Mouse (Mus musculus) intestine, postnatal 0 days (tissue): ENCODE results near the gene Adat3. TPM values are rescaled to one million over a fixed set of nuclear protein-coding genes. Genes with fewer than 3 reads are reported as not detected.

Experiments
- ATAC-seq: fragments of 200-750 bp; cut with Nextera tagmentation; 2 replicates; pipeline ENCODE4 v1.8.0; 2017; ENCODE audit warnings: mild to moderate bottlenecking, moderate TSS enrichment, moderate library complexity
- H3K27ac ChIP-seq: fragments of 300-500 bp; sonication (generic); 2 replicates; pipeline ENCODE4 v1.5.1; 2014; ENCODE audit warnings: mild to moderate bottlenecking, low read depth, low read length, moderate library complexity
- H3K27me3 ChIP-seq: fragments of 300-500 bp; sonication (generic); replicated peaks from 2 replicates; pipeline ENCODE4 v1.6.1; 2014; ENCODE audit warnings: low read length, mixed read lengths; ENCODE audit not compliant: control insufficient read depth, insufficient read depth
- H3K36me3 ChIP-seq: fragments of 300-500 bp; sonication (generic); 2 replicates; pipeline ENCODE4 v1.6.1; 2014; ENCODE audit warnings: mild to moderate bottlenecking, moderate library complexity; ENCODE audit not compliant: control insufficient read depth, insufficient read depth
- H3K4me1 ChIP-seq: fragments of 300-500 bp; sonication (generic); replicated peaks from 2 replicates; pipeline ENCODE4 v1.6.1; 2014; ENCODE audit warnings: antibody characterized with exemption, low read length, mixed read lengths; ENCODE audit not compliant: control insufficient read depth, insufficient read depth
- H3K4me2 ChIP-seq: fragments of 300-500 bp; sonication (generic); replicated peaks from 2 replicates; pipeline ENCODE4 v1.6.1; 2014; ENCODE audit warnings: low read depth, mild to moderate bottlenecking, moderate library complexity
- H3K4me3 ChIP-seq: fragments of 300-500 bp; sonication (generic); 2 replicates; pipeline ENCODE4 v1.5.1; 2014; ENCODE audit warnings: low read depth, low read length
- H3K9ac ChIP-seq: fragments of 300-500 bp; sonication (generic); 2 replicates; pipeline ENCODE4 v1.6.1; 2014; ENCODE audit warnings: mild to moderate bottlenecking, low read depth, low read length
- H3K9me3 ChIP-seq: fragments of 300-500 bp; sonication (generic); 2 replicates; pipeline ENCODE4 v1.6.1; 2016; ENCODE audit warnings: mixed run types; ENCODE audit not compliant: control insufficient read depth
- CTCF ChIP-seq: sonication (generic); IDR thresholded peaks from 2 replicates; pipeline ENCODE4 v1.5.1; 2016; ENCODE audit warnings: low read depth, mild to moderate bottlenecking, control low read depth, antibody characterized with exemption, moderate library complexity
- WGBS: fragments of 180-500 bp; shearing (Covaris S2); extraction: QIAGEN DNeasy Blood & Tissue Kit; methylation state at CpG from one replicate; pipeline ENCODE4 v1.1.7; 2014; 5-methylcytosine and 5-hydroxymethylcytosine counted together
- polyA plus RNA-seq: library from polyadenylated mRNA; unstranded; fragments of >200 nt; fragmentation: Nextera tagmentation; extraction: Ambion mirVana; gene quantifications from 2 replicates; pipeline ENCODE4 v1.2.1, GENCODE M21; 2015

The Adat3 gene
- polyA plus RNA-seq, 1 experiment from 2014 or later: 5.4 TPM

DNA sequence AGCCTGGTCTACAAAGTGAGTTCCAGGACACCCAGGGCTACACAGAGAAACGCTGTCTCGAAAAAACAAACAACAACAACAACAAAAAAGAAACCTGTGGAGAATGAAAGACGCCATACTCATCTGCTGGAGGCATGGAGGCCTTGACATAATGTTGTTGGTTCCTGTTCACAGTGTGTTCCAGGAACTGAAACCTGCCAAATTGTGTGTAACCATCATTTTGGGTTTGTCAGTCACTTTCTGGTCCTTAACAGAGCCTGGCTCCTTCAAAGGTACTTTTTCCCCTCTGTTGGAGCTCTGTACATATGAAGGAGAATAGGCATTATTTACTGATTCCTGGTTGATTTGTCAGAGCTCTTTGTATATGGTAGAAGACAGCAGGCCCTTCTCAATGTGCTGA lies 9.2 kb downstream of the Adat3 start:
- H3K9ac ChIP-seq: no peak overlapping the region
- no peak for ATAC-seq
- no peaks in the 10 kb centered on the region for H3K9me3 ChIP-seq
- H3K27ac ChIP-seq: no peak overlapping the region
- 93% methylated on average over 3 of the region's 3 CpGs for WGBS
- peaks cover 63% of the 10 kb centered on the region for H3K36me3 ChIP-seq
- no peaks in the 10 kb centered on the region for H3K27me3 ChIP-seq
- no peak overlapping the region for H3K4me3 ChIP-seq
- no peak overlapping the region for H3K4me2 ChIP-seq
- H3K4me1 ChIP-seq: no peaks in the 10 kb centered on the region
- no peak for TF ChIP-seq CTCF

DNA sequence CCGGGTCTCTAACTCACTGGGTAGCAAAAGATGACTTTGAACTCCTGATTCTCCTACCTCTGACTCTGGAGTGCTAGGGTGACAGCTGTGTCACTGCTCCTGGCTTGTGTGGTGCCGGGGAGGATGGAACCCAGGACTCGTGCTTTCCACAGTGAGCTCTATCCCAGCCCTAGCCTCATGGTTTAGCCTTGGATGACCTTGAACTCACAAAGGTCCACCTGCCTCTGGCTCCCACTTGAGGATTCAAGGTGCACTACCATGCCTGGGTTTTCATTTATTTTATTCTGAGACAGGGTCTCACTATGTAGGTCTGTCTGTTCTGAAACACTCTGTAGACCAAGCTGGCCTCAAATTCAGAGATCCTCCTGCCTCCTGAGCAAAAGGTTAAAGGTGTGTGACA lies 11.1 kb downstream of the Adat3 start:
- peaks cover 44% of the 10 kb centered on the region for H3K36me3 ChIP-seq
- no peak overlapping the region for H3K9ac ChIP-seq
- H3K27me3 ChIP-seq: no peaks in the 10 kb centered on the region
- H3K4me3 ChIP-seq: no peak overlapping the region
- TF ChIP-seq CTCF: no peak
- 82% methylated on average over 3 of the region's 3 CpGs for WGBS
- no peak overlapping the region for H3K27ac ChIP-seq
- H3K4me1 ChIP-seq: no peaks in the 10 kb centered on the region
- H3K4me2 ChIP-seq: no peak overlapping the region
- H3K9me3 ChIP-seq: no peaks in the 10 kb centered on the region
- no peak for ATAC-seq

- Histone ChIP-seq H3K4me3 (no peak overlapping the region), H3K4me2 (no peak overlapping the region), H3K4me1 (no peaks in the 10 kb centered on the region), H3K9me3 (no peaks in the 10 kb centered on the region), H3K36me3 (peaks cover 43% of the 10 kb centered on the region), H3K9ac (no peak overlapping the region), H3K27me3 (no peaks in the 10 kb centered on the region), H3K27ac (no peak overlapping the region)
- WGBS: 87% methylated on average over 6 of the region's 6 CpGs
- no peak for TF ChIP-seq CTCF
- ATAC-seq: no peak
These were observed 11.7 kb downstream of the Adat3 start for GRCm38 (mm10) chr10:80614351-80614750.

DNA sequence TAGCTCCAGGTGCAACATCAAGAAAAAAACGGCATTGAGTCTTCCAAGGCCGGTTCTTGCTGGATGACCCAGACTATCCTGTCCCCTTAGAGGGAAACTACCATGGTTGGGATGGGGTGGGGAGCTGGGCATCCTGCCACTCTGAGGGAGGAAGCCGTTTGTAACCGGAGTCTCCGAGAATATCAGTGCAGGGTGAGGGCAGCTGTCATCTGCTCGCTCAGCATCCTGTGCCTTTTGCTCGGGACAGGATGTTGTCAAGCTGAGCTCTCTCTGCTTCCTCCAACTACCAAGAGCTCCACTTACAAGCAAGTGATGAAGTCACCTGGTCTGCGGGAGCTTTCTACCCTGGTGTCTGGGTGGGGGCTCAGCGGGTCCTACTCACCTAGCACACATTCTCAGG lies 15.5 kb downstream of the Adat3 start:
- H3K4me1 ChIP-seq: no peaks in the 10 kb centered on the region; the same call in 1 of the 2 replicates
- no peak overlapping the region for H3K9ac ChIP-seq
- no peak overlapping the region for H3K27ac ChIP-seq
- H3K27me3 ChIP-seq: no peaks in the 10 kb centered on the region
- ATAC-seq: no peak
- 71% methylated on average over 9 of the region's 9 CpGs for WGBS
- no peak overlapping the region for H3K4me3 ChIP-seq
- peaks cover 24% of the 10 kb centered on the region for H3K36me3 ChIP-seq
- no peak for TF ChIP-seq CTCF
- no peak overlapping the region for H3K4me2 ChIP-seq
- H3K9me3 ChIP-seq: no peaks in the 10 kb centered on the region

- H3K4me2 ChIP-seq: no peak overlapping the region
- H3K9ac ChIP-seq: no peak overlapping the region
- no peaks in the 10 kb centered on the region for H3K27me3 ChIP-seq
- WGBS: 48% methylated on average over 8 of the region's 8 CpGs
- H3K9me3 ChIP-seq: no peaks in the 10 kb centered on the region
- no peaks in the 10 kb centered on the region; the same call in 1 of the 2 replicates for H3K4me1 ChIP-seq
- ATAC-seq: no peak
- no peak overlapping the region for H3K27ac ChIP-seq
- peaks cover 10% of the 10 kb centered on the region for H3K36me3 ChIP-seq
- H3K4me3 ChIP-seq: no peak overlapping the region
- no peak for TF ChIP-seq CTCF
These were observed 17.0 kb downstream of the Adat3 start for GRCm38 (mm10) chr10:80619465-80620244.

GRCm38 (mm10) chr10:80620365-80620764 lies 17.7 kb downstream of the Adat3 start:
- H3K27me3 ChIP-seq: no peaks in the 10 kb centered on the region
- no peaks in the 10 kb centered on the region for H3K9me3 ChIP-seq
- no peak overlapping the region for H3K27ac ChIP-seq
- no peaks in the 10 kb centered on the region; the same call in 1 of the 2 replicates for H3K4me1 ChIP-seq
- H3K4me2 ChIP-seq: no peak overlapping the region
- 87% methylated on average over 9 of the region's 9 CpGs for whole genome bisulfite sequencing
- peaks cover 3% of the 10 kb centered on the region for H3K36me3 ChIP-seq
- H3K4me3 ChIP-seq: no peak overlapping the region
- ATAC-seq: no peak
- no peak for TF ChIP-seq CTCF
- H3K9ac ChIP-seq: no peak overlapping the region
